28 mouse cellular contexts compared by ENCODE assay signal in genomic region chr15:7597805-7598204, GRCm38 (mm10).
"Had no signal": no experiment of that assay in that cellular context is flagged by ENCODE, and none has a peak within 500 bp of the region (broad histone marks: within the 10 kb centered on the region; RNA-seq: fewer than 3 reads in every experiment).

No protein-coding gene starts in this region.

- H3K27me3 ChIP-seq: heart, embryonic 13.5 days; heart, embryonic 15.5 days; hindbrain, embryonic 12.5 days; kidney, embryonic 15.5 days; limb, embryonic 15.5 days; liver, embryonic 12.5 days had no signal

- H3K36me3 ChIP-seq: heart, embryonic 13.5 days; heart, embryonic 15.5 days; hindbrain, embryonic 12.5 days; kidney, embryonic 15.5 days; limb, embryonic 13.5 days; limb, embryonic 15.5 days; liver, embryonic 12.5 days had no signal

- H3K27ac ChIP-seq: heart, adult 2 months; heart, embryonic 13.5 days; heart, embryonic 15.5 days; hindbrain, embryonic 12.5 days; hindbrain, embryonic 14.5 days; kidney, embryonic 15.5 days; kidney, postnatal 0 days; limb, embryonic 13.5 days; limb, embryonic 15.5 days; liver, embryonic 12.5 days; liver, embryonic 14.5 days had no signal

- H3K4me3 ChIP-seq: heart, adult 2 months; heart, embryonic 13.5 days; heart, embryonic 15.5 days; hindbrain, embryonic 12.5 days; kidney, embryonic 15.5 days; limb, embryonic 13.5 days; limb, embryonic 15.5 days; liver, embryonic 12.5 days had no signal

- DNase-seq: gastrocnemius, postnatal 14 days; gastrocnemius, postnatal 36 days; heart, adult 11 months; heart, adult 2 months; heart, postnatal 14 days; heart, postnatal 36 days; kidney, adult 11 months; kidney, adult 2 months; kidney, adult 9 months; kidney, postnatal 14 days; kidney, postnatal 36 days; layer of hippocampus, adult 9-11 months; layer of hippocampus, postnatal 36 days; left cerebral cortex, postnatal 4 days had no signal

- H3K9me3 ChIP-seq: heart, embryonic 13.5 days; heart, embryonic 15.5 days; hindbrain, embryonic 12.5 days; kidney, embryonic 15.5 days; limb, embryonic 13.5 days; limb, embryonic 15.5 days; liver, embryonic 12.5 days had no signal

- H3K9ac ChIP-seq: heart, embryonic 13.5 days; heart, embryonic 15.5 days; hindbrain, embryonic 12.5 days; hindbrain, embryonic 14.5 days; kidney, embryonic 15.5 days; limb, embryonic 13.5 days; limb, embryonic 15.5 days; liver, embryonic 12.5 days; liver, embryonic 14.5 days had no signal

- ATAC-seq: hindbrain, embryonic 16.5 days; inflammation-experienced regulatory T-cells, adult 6 months; intestine, embryonic 16.5 days; liver, embryonic 12.5 days had no signal

- H3K4me1 ChIP-seq: heart, embryonic 13.5 days; heart, embryonic 15.5 days; hindbrain, embryonic 12.5 days; limb, embryonic 15.5 days; liver, embryonic 12.5 days had no signal

- H3K4me2 ChIP-seq: heart, embryonic 11.5 days; heart, embryonic 13.5 days; heart, embryonic 15.5 days; hindbrain, embryonic 12.5 days; hindbrain, embryonic 14.5 days; kidney, embryonic 15.5 days; limb, embryonic 13.5 days; limb, embryonic 15.5 days; liver, embryonic 12.5 days had no signal
